Mouse (Mus musculus) MEL (cell line): ENCODE measurements around the gene Siae. TPM values are rescaled to one million over a fixed set of nuclear protein-coding genes. Genes with fewer than 3 reads are reported as not detected.
A peak's percentile ranks its signal among the peaks of the same experiment; 100 is the strongest.

Experiments
- DNase-seq: peaks from one replicate; pipeline ENCODE4 v3.0.0; 2011; ENCODE audit warnings: low read depth, low spot score
- H3K27ac ChIP-seq: 2 replicates; pipeline ENCODE4 v1.5.1; 2012; ENCODE audit warnings: low read depth, mild to moderate bottlenecking, control low read depth, low read length, moderate library complexity; ENCODE audit not compliant: control insufficient read depth
- H3K27me3 ChIP-seq, 2 experiments: fragments of 150-350 bp in 1 of 2; sonication (generic) in 1 of 2; 2 replicates each; pipeline ENCODE4 v1.6.1; 2012; ENCODE audit warnings: low read length in 2 of 2, mild to moderate bottlenecking in 2 of 2, improper control_type of control experiment in 1 of 2, moderate library complexity in 1 of 2; ENCODE audit not compliant: insufficient read depth in 2 of 2, control insufficient read depth in 1 of 2
- H3K36me3 ChIP-seq, 2 experiments: 2 replicates each; pipeline ENCODE4 v1.6.1; 2012 to 2014; ENCODE audit warnings: low read length in 2 of 2, improper control_type of control experiment in 1 of 2, inconsistent platforms in 1 of 2, mild to moderate bottlenecking in 1 of 2; ENCODE audit not compliant: insufficient read depth in 2 of 2, control insufficient read depth in 1 of 2
- H3K4me1 ChIP-seq, 2 experiments: fragments of 150-350 bp in 1 of 2; sonication (generic) in 1 of 2; 2 replicates each; pipeline ENCODE4 v1.6.1; 2012; ENCODE audit warnings: low read length in 2 of 2, improper control_type of control experiment in 1 of 2, mild to moderate bottlenecking in 1 of 2; ENCODE audit not compliant: insufficient read depth in 2 of 2, control insufficient read depth in 1 of 2
- H3K4me3 ChIP-seq, 2 experiments: fragments of 150-350 bp in 1 of 2; sonication (generic) in 1 of 2; 2 replicates each; pipeline ENCODE4 v1.5.1; 2012; ENCODE audit warnings: low read depth in 2 of 2, low read length in 2 of 2, mild to moderate bottlenecking in 2 of 2, moderate library complexity in 2 of 2, control low read depth in 1 of 2, improper control_type of control experiment in 1 of 2; ENCODE audit not compliant: control insufficient read depth in 1 of 2, insufficient read depth in 1 of 2
- H3K79me2 ChIP-seq: 2 replicates; pipeline ENCODE4 v1.6.1; 2012; ENCODE audit warnings: mild to moderate bottlenecking, low read length, moderate library complexity; ENCODE audit not compliant: control insufficient read depth, poor library complexity, insufficient read depth
- H3K9ac ChIP-seq: 2 replicates; pipeline ENCODE4 v1.6.1; 2012; ENCODE audit warnings: low read depth, mild to moderate bottlenecking, control low read depth, low read length, moderate library complexity; ENCODE audit not compliant: control insufficient read depth, poor library complexity, severe bottlenecking
- H3K9me3 ChIP-seq: fragments of 150-350 bp; sonication (generic); replicated peaks from 2 replicates; pipeline ENCODE4 v1.6.1; 2012; ENCODE audit warnings: mild to moderate bottlenecking, low read length, improper control_type of control experiment, moderate library complexity; ENCODE audit not compliant: insufficient read depth
- CTCF ChIP-seq, 3 experiments: IDR thresholded peaks in 2 of 3; conservative IDR thresholded peaks in 1 of 3; 2 replicates each; pipeline ENCODE4 v1.5.1; 2011 to 2012; ENCODE audit warnings: low read length in 3 of 3, low read depth in 2 of 3, mild to moderate bottlenecking in 2 of 3, improper control_type of control experiment in 1 of 3, inconsistent platforms in 1 of 3, mixed read lengths in 1 of 3, moderate library complexity in 1 of 3; ENCODE audit not compliant: control insufficient read depth in 1 of 3, insufficient read depth in 1 of 3, poor library complexity in 1 of 3, severe bottlenecking in 1 of 3
- ELF1 ChIP-seq: IDR thresholded peaks from 2 replicates; pipeline ENCODE4 v1.6.1; 2014; ENCODE audit warnings: low read depth, mild to moderate bottlenecking, inconsistent platforms, low read length, improper control_type of control experiment, moderate library complexity
- GABPA ChIP-seq: IDR thresholded peaks from 2 replicates; pipeline ENCODE4 v1.6.1; 2012; ENCODE audit warnings: low read depth, mild to moderate bottlenecking, inconsistent platforms, low read length, improper control_type of control experiment, moderate library complexity
- MAX ChIP-seq: IDR thresholded peaks from 2 replicates; pipeline ENCODE4 v1.6.1; 2011; ENCODE audit warnings: low read length, improper control_type of control experiment
- MXI1 ChIP-seq: IDR thresholded peaks from 2 replicates; pipeline ENCODE4 v1.6.1; 2011; ENCODE audit warnings: mild to moderate bottlenecking, low read depth, low read length, improper control_type of control experiment
- NELFE ChIP-seq: IDR thresholded peaks from 2 replicates; pipeline ENCODE4 v1.6.1; 2011; ENCODE audit warnings: low read depth, low read length, improper control_type of control experiment
- NRF1 ChIP-seq: IDR thresholded peaks from 2 replicates; pipeline ENCODE4 v1.6.1; 2014; ENCODE audit warnings: low read depth, mild to moderate bottlenecking, inconsistent platforms, low read length, improper control_type of control experiment, moderate library complexity; ENCODE audit not compliant: poor library complexity, insufficient read depth, severe bottlenecking
- POLR2AphosphoS2 ChIP-seq: IDR thresholded peaks from 2 replicates; pipeline ENCODE4 v1.6.1; 2011; ENCODE audit warnings: low read length, improper control_type of control experiment
- RAD21 ChIP-seq: IDR thresholded peaks from 2 replicates; pipeline ENCODE4 v1.6.1; 2011; ENCODE audit warnings: mild to moderate bottlenecking, low read depth, low read length, improper control_type of control experiment
- RCOR1 ChIP-seq: IDR thresholded peaks from 2 replicates; pipeline ENCODE4 v1.6.1; 2012; ENCODE audit warnings: low read depth, mild to moderate bottlenecking, inconsistent platforms, low read length, improper control_type of control experiment
- SIN3A ChIP-seq: IDR thresholded peaks from 2 replicates; pipeline ENCODE4 v1.6.1; 2012; ENCODE audit warnings: low read length, improper control_type of control experiment, inconsistent platforms
- SMC3 ChIP-seq: IDR thresholded peaks from 2 replicates; pipeline ENCODE4 v1.6.1; 2011; ENCODE audit warnings: low read depth, low read length, improper control_type of control experiment
- TCF12 ChIP-seq: IDR thresholded peaks from 2 replicates; pipeline ENCODE4 v1.6.1; 2014; ENCODE audit warnings: low read depth, mild to moderate bottlenecking, inconsistent platforms, low read length, improper control_type of control experiment, moderate library complexity
- UBTF ChIP-seq: IDR thresholded peaks from 2 replicates; pipeline ENCODE4 v1.6.1; 2012; ENCODE audit warnings: low read depth, mild to moderate bottlenecking, inconsistent platforms, low read length, improper control_type of control experiment, moderate library complexity, borderline replicate concordance; ENCODE audit not compliant: insufficient read depth
- USF1 ChIP-seq: IDR thresholded peaks from 2 replicates; pipeline ENCODE4 v1.6.1; 2014; ENCODE audit warnings: low read depth, mild to moderate bottlenecking, inconsistent platforms, low read length, improper control_type of control experiment, moderate library complexity
- ZC3H11A ChIP-seq: IDR thresholded peaks from 2 replicates; pipeline ENCODE4 v1.6.1; 2012; ENCODE audit warnings: low read depth, mild to moderate bottlenecking, inconsistent platforms, low read length, improper control_type of control experiment
- ZMIZ1 ChIP-seq: IDR thresholded peaks from 2 replicates; pipeline ENCODE4 v1.6.1; 2012; ENCODE audit warnings: low read depth, mild to moderate bottlenecking, inconsistent platforms, low read length, improper control_type of control experiment, moderate library complexity
- polyA plus RNA-seq, 2 experiments: library from polyadenylated mRNA; stranded (reverse) in 1 of 2; unstranded in 1 of 2; fragments of >175 nt in 1 of 2; fragments of >200 nt in 1 of 2; gene quantifications; 2 replicates each; pipeline versions ENCODE4 v1.2.1 to v1.2.4; 2012; ENCODE audit warnings: low replicate concordance in 2 of 2, low read depth in 1 of 2; ENCODE audit not compliant: insufficient read length in 2 of 2, insufficient read depth in 1 of 2, missing spikeins in 1 of 2
- total RNA-seq: library from RNA; depleted of rRNA; stranded (reverse); fragments of 300-350 nt; gene quantifications from 2 replicates; pipeline ENCODE4 v1.2.3, GENCODE M21; 2012

Siae gene
- total and polyA plus RNA-seq, 3 experiments = 4.9 to 9.2 TPM; not detected in 1

DNA sequence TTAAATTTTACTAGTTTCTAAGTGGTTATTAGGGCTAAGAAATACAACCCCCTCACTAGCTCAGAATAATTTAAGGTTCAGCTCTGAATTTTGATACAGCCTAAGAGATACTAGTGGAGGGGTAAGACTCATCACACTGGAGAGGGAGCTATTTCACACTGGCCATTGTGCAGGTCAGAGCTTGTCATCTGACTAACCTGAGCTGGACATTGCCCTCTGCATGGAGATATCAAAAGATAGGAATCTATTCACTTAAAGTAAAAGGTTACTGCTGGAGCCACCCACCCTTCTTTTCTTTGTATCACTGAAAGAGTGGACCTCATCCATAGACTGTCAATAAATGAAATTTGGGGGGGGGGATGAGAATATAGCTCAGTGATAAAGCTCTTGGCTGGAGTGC lies 58.8 kb downstream of the Siae start:
- peaks cover 17 to 19% of the 10 kb centered on the region in 2 experiments for H3K4me1 ChIP-seq
- H3K79me2 ChIP-seq = no peaks in the 10 kb centered on the region; the same call in 1 of the 2 replicates
- H3K27me3 ChIP-seq = no peaks in the 10 kb centered on the region
- H3K36me3 ChIP-seq = peaks cover 0 to 28% of the 10 kb centered on the region in 2 experiments; a peak in 2 of 4 replicates
- H3K27ac ChIP-seq = no peak overlapping the region
- H3K4me3 ChIP-seq = peak overlapping the region; percentile 53 to 76
- peak overlapping the region; percentile 78 for H3K9ac ChIP-seq
- TF ChIP-seq ELF1 (no peak), GABPA (no peak), ZMIZ1 (no peak)
- no peaks in the 10 kb centered on the region for H3K9me3 ChIP-seq
- no peak for DNase-seq

DNA sequence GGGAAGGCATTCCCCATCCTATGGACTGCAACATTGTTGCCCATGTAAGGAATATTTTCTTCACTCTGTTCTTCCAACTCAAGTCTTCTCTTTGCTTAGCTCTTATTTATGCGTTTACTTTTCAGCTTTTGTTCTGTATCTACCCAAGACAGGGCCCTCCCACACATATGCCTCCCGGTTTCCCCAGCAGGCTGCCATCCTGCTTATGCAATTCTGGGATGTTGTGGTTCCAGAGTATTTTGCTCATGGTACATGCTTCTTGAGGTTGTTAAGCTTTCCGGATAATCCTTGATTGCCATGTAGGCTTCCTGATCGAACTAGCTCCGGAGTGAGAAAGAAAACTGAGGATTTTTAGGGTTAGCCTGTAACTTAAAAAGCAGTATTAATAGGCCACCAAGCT lies 59.7 kb downstream of the Siae start:
- Histone ChIP-seq H3K4me1 (peaks cover 10 to 12% of the 10 kb centered on the region in 2 experiments), H3K4me3 (no peak overlapping the region), H3K79me2 (no peaks in the 10 kb centered on the region; the same call in 1 of the 2 replicates), H3K27me3 (no peaks in the 10 kb centered on the region), H3K9ac (no peak overlapping the region), H3K36me3 (peaks cover 0 to 19% of the 10 kb centered on the region in 2 experiments; a peak in 2 of 4 replicates), H3K9me3 (no peaks in the 10 kb centered on the region), H3K27ac (no peak overlapping the region)
- DNase-seq = no peak
- TF ChIP-seq ZC3H11A (no peak), MAX (no peak)

DNA sequence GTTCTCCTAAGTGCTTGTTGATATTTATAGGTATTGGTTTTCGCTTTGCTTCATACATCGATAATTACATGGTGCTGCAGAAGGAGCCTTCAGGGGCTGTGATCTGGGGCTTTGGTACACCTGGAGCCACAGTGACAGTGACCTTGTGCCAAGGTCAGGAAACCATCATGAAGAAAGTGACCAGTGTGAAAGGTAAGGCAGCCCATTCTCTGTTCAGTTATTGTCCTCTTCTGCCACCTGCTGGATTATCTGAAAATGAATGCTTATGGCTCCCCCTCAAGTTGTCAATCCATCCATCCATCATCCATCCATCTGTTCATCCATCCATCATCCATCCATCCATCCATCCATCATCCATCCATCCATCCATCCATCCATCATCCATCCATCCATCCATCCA lies 61.3 kb downstream of the Siae start:
- Histone ChIP-seq H3K4me3 (no peak overlapping the region), H3K4me1 (peaks cover 7 to 9% of the 10 kb centered on the region in 2 experiments; a peak in 3 of 4 replicates), H3K9ac (no peak overlapping the region), H3K27ac (no peak overlapping the region), H3K27me3 (no peaks in the 10 kb centered on the region), H3K9me3 (no peaks in the 10 kb centered on the region), H3K79me2 (no peaks in the 10 kb centered on the region; the same call in 1 of the 2 replicates), H3K36me3 (peaks cover 0 to 16% of the 10 kb centered on the region in 2 experiments; a peak in 2 of 4 replicates)
- peak; percentile 66 for DNase-seq
- TF ChIP-seq RAD21 (peak; percentile 90), NRF1 (no peak), SMC3 (peak; percentile 95), UBTF (no peak), NELFE (no peak), CTCF (IDR thresholded peaks at IDR 0.05 in 2 of 3, conservative IDR thresholded peaks at IDR 0.05 in 1 of 3; ENCODE audit: control insufficient read depth in 1 of 3, insufficient read depth in 1 of 3, low read depth in 2 of 3, low read length in 3 of 3, poor library complexity in 1 of 3, severe bottlenecking in 1 of 3) (peak; percentile 50 to 89 (median 61)), USF1 (no peak), POLR2AphosphoS2 (no peak), TCF12 (no peak), MXI1 (no peak), ZC3H11A (peak; percentile 95), SIN3A (no peak), RCOR1 (no peak)
